31 mouse cellular contexts compared by ENCODE assay signal in genomic region chr2:58434438-58434837, GRCm38 (mm10). TPM values are rescaled to one million over a fixed set of nuclear protein-coding genes. Genes with fewer than 3 reads are reported as not detected.
A peak's percentile ranks its signal among the peaks of the same experiment; 100 is the strongest.
DNase-seq lines count a peak whose midpoint lies in the region; ATAC-seq and TF ChIP-seq lines count a peak whose summit lies in the region.
"Had no signal": no experiment of that assay in that cellular context is flagged by ENCODE, and none has a peak within 500 bp of the region (broad histone marks: within the 10 kb centered on the region; RNA-seq: fewer than 3 reads in every experiment).

No protein-coding gene starts in this region.

- H3K4me1 ChIP-seq in stomach, embryonic 14.5 days (ENCODE audit: control insufficient read depth, insufficient read depth, low read length) = 0 out of 2 replicates have a peak, but pooled peaks cover 3% of the 10 kb centered on the region
- no peaks in the 10 kb centered on the region for H3K4me1 ChIP-seq in stomach, postnatal 0 days (replicated peaks; ENCODE audit: control insufficient read depth, insufficient read depth)
- peaks cover 7% of the 10 kb centered on the region; the same call in 1 of the 2 replicates for H3K4me1 ChIP-seq in intestine, embryonic 15.5 days (replicated peaks)

- H3K9me3 ChIP-seq in stomach, embryonic 14.5 days (ENCODE audit: control insufficient read depth, low read depth, low read length) = no peaks in the 10 kb centered on the region
- no peaks in the 10 kb centered on the region for H3K9me3 ChIP-seq in stomach, postnatal 0 days (ENCODE audit: control insufficient read depth, low read length)
- H3K9me3 ChIP-seq in intestine, embryonic 15.5 days = no peaks in the 10 kb centered on the region
- H3K9me3 ChIP-seq: heart, embryonic 10.5 days; heart, embryonic 13.5 days had no signal

- no peak for TF ChIP-seq CTCF in stomach, postnatal 0 days (IDR thresholded peaks at IDR 0.05; ENCODE audit: low read depth)

- ATAC-seq in stomach, embryonic 14.5 days (ENCODE audit: insufficient number of reproducible peaks, insufficient read depth, low FRiP score, low read depth) = no peak
- ATAC-seq in stomach, postnatal 0 days (ENCODE audit: low FRiP score, low TSS enrichment) = no peak
- peak; percentile 57; the same call in 1 of the 2 replicates for ATAC-seq in intestine, embryonic 15.5 days
- ATAC-seq: activated CD4-positive, CD25-positive, alpha-beta regulatory T cell, adult 4 months; CD4-positive, CD25-positive, alpha-beta regulatory T cell, adult 4 months; forebrain, embryonic 14.5 days; forebrain, postnatal 0 days; hindbrain, postnatal 0 days; inflammation-experienced regulatory T-cells, adult 6 months had no signal

- WGBS in stomach, embryonic 14.5 days = 38% methylated on average over 2 of the region's 2 CpGs
- WGBS in stomach, postnatal 0 days = 27% methylated on average over 2 of the region's 2 CpGs
- 36% methylated on average over 2 of the region's 2 CpGs for WGBS in intestine, embryonic 15.5 days

- no peak overlapping the region for H3K9ac ChIP-seq in stomach, embryonic 14.5 days (replicated peaks; ENCODE audit: low read depth, low read length)
- no peak overlapping the region for H3K9ac ChIP-seq in stomach, postnatal 0 days (ENCODE audit: low read length)
- H3K9ac ChIP-seq in intestine, embryonic 15.5 days = no peak overlapping the region
- H3K9ac ChIP-seq: forebrain, postnatal 0 days; heart, embryonic 13.5 days; hindbrain, embryonic 14.5 days had no signal

- no peak for TF ChIP-seq EP300 in stomach, postnatal 0 days (optimal IDR thresholded peaks at IDR 0.05)

- no peaks in the 10 kb centered on the region for H3K27me3 ChIP-seq in stomach, embryonic 14.5 days (ENCODE audit: control insufficient read depth, insufficient read depth, low read length)
- H3K27me3 ChIP-seq in stomach, postnatal 0 days (ENCODE audit: control insufficient read depth, insufficient read depth, low read length) = no peaks in the 10 kb centered on the region
- H3K27me3 ChIP-seq in intestine, embryonic 15.5 days (replicated peaks) = no peaks in the 10 kb centered on the region
- H3K27me3 ChIP-seq: heart, embryonic 13.5 days had no signal

- no peak overlapping the region for H3K4me2 ChIP-seq in stomach, embryonic 14.5 days (replicated peaks; ENCODE audit: low read depth, low read length)
- H3K4me2 ChIP-seq in stomach, postnatal 0 days (replicated peaks; ENCODE audit: low read depth) = no peak overlapping the region
- no peak overlapping the region for H3K4me2 ChIP-seq in intestine, embryonic 15.5 days (replicated peaks)
- H3K4me2 ChIP-seq: heart, embryonic 13.5 days; hindbrain, embryonic 14.5 days had no signal

- H3K27ac ChIP-seq in stomach, embryonic 14.5 days (ENCODE audit: low read length) = peak overlapping the region; percentile 55; the same call in 1 of the 2 replicates
- no peak overlapping the region for H3K27ac ChIP-seq in stomach, postnatal 0 days (replicated peaks)
- no peak overlapping the region for H3K27ac ChIP-seq in intestine, embryonic 15.5 days
- H3K27ac ChIP-seq: heart, adult 2 months; heart, embryonic 10.5 days; heart, embryonic 13.5 days; hindbrain, embryonic 14.5 days; hindbrain, postnatal 0 days had no signal

- H3K4me3 ChIP-seq in stomach, embryonic 14.5 days (ENCODE audit: low read depth, low read length) = no peak overlapping the region
- no peak overlapping the region for H3K4me3 ChIP-seq in stomach, postnatal 0 days (ENCODE audit: low read depth, low read length)
- no peak overlapping the region for H3K4me3 ChIP-seq in intestine, embryonic 15.5 days (replicated peaks)
- H3K4me3 ChIP-seq: heart, adult 2 months; heart, embryonic 10.5 days; heart, embryonic 13.5 days had no signal

- DNase-seq in stomach, postnatal 0 days (ENCODE audit: low spot score) = no peak
- DNase-seq in brain, adult 2 months (ENCODE audit: low read depth, low spot score) = peak; percentile 43
- DNase-seq in cerebellum, adult 11-12 months = no peak
- DNase-seq in testis, postnatal 14 days (ENCODE audit: low spot score) = no peak
- no peak for DNase-seq in right cerebral cortex, postnatal 4 days
- DNase-seq: adrenal gland, postnatal 10 days; adrenal gland, postnatal 36 days; cerebellum, adult 11 months; cerebellum, adult 9-10 months; cerebellum, postnatal 14 days; forebrain, postnatal 0 days; gastrocnemius, postnatal 10 days; gastrocnemius, postnatal 36 days; heart, adult 2 months; heart, postnatal 14 days; heart, postnatal 4 days had no signal

- no peaks in the 10 kb centered on the region; the same call in 1 of the 2 replicates for H3K36me3 ChIP-seq in stomach, embryonic 14.5 days (ENCODE audit: control insufficient read depth, insufficient read depth, low read length)
- no peaks in the 10 kb centered on the region; the same call in 1 of the 2 replicates for H3K36me3 ChIP-seq in stomach, postnatal 0 days (ENCODE audit: control insufficient read depth, insufficient read depth, low read length)
- no peaks in the 10 kb centered on the region for H3K36me3 ChIP-seq in intestine, embryonic 15.5 days

RNA-seq across cellular contexts. Expression of gene Gm17409, which starts 35.5 kb away (rescaled TPM):
- polyA plus RNA-seq in stomach, embryonic 14.5 days (2014; fragmentation: Nextera tagmentation; extraction: Ambion mirVana) = 0.26 TPM in 1 of 2 replicates, not detected in the other
- not detected in 2 replicates for polyA plus RNA-seq in stomach, postnatal 0 days (2015; fragmentation: Nextera tagmentation; extraction: Ambion mirVana)
- polyA plus RNA-seq in intestine, embryonic 15.5 days (2015; fragmentation: Nextera tagmentation; extraction: Ambion mirVana) = not detected in 2 replicates
- polyA plus RNA-seq: activated CD4-positive, CD25-positive, alpha-beta regulatory T cell, adult 4 months; CD4-positive, CD25-positive, alpha-beta regulatory T cell, adult 4 months; embryonic facial prominence, embryonic 11.5 days; embryonic facial prominence, embryonic 14.5 days; forebrain, embryonic 11.5 days; forebrain, embryonic 14.5 days; forebrain, postnatal 0 days; heart, adult 2 months; heart, embryonic 10.5 days; heart, embryonic 16.5 days; hindbrain, embryonic 11.5 days; hindbrain, embryonic 14.5 days; hindbrain, postnatal 0 days; inflammation-experienced regulatory T-cells, adult 6 months had no signal
